Mouse (Mus musculus) heart, adult 2 months (tissue): ENCODE data around the gene Klf12.

Source experiments
- CTCF ChIP-seq: fragments of 200-600 bp; IDR thresholded peaks from 2 replicates; pipeline ENCODE4 v1.8.1; 2022; ENCODE audit warnings: antibody characterized with exemption, mild to moderate bottlenecking, moderate library complexity
- EP300 ChIP-seq: fragments of 200-500 bp; IDR thresholded peaks from 2 replicates; pipeline ENCODE4 v1.6.1; 2011; ENCODE audit warnings: low read depth, low read length, control low read depth; ENCODE audit not compliant: insufficient read depth
- POLR2A ChIP-seq: fragments of 200-500 bp; IDR thresholded peaks from 2 replicates; pipeline ENCODE4 v1.6.1; 2011; ENCODE audit warnings: mild to moderate bottlenecking, low read depth, low read length, control low read depth; ENCODE audit not compliant: insufficient read depth

DNA sequence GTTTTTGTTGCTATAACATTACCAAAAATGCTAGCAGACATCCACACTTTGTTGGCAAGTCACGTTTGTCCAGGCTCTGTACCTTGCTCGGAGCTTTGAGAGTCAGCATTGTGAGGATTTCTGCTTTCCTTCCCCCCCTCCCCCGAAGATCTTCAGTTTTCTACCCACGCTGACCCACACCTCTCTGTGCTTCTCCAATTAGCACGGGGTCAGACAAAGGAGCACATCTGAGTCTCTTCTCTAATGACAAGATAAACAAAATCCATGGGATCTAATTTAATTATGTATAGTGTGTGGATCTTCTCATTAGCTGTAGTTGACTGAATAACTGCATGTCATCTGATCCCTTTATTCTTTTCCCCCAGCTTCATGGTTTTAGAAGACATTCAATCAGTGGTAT lies 215.8 kb downstream of the Klf12 start:
- TF ChIP-seq CTCF, result no peak
- no peak for TF ChIP-seq EP300
- no peak for TF ChIP-seq POLR2A
